Mouse (Mus musculus): ENCODE results near the gene Olfr1275. TPM values are rescaled to one million over a fixed set of nuclear protein-coding genes. Genes with fewer than 3 reads are reported as not detected.

Gene Olfr1275
- total RNA-seq (2021) = not detected
- long read RNA-seq, experiment 1 = 0 reads
- long read RNA-seq, experiment 2 = 0 reads

GRCm38 (mm10) chr2:111235186-111235585, at the start of gene Olfr1275:
Olfr1275 (minus strand) TSS chr2:111235286.
- no peak for DNase-seq (ENCODE audit: extremely low spot score in 1 of 2, low spot score in 2 of 2)
- intact Hi-C loops (cut with DNase I) = no loop called here
- TF ChIP-seq CTCF (IDR thresholded peaks at IDR 0.05) = no peak
- Histone ChIP-seq H3K27ac (no peak within 1 kb of the TSS), H3K4me3 (no peak within 1 kb of the TSS)

GRCm38 (mm10) chr2:111274006-111274405, 38.9 kb upstream of the Olfr1275 start, which contains the start of gene Olfr1277:
Olfr1277 (minus strand) TSS chr2:111274106.
- no peak for DNase-seq (ENCODE audit: extremely low spot score in 1 of 2, low spot score in 2 of 2)
- intact Hi-C loops (cut with DNase I) = no loop called here
- H3K4me3 ChIP-seq = no peak within 1 kb of the TSS
- no peak within 1 kb of the TSS for H3K27ac ChIP-seq
- TF ChIP-seq CTCF (IDR thresholded peaks at IDR 0.05) = no peak

- Histone ChIP-seq H3K27ac (no peak within 1 kb of the TSS), H3K4me3 (no peak within 1 kb of the TSS)
- no peak for TF ChIP-seq CTCF (IDR thresholded peaks at IDR 0.05)
- intact Hi-C loops (cut with DNase I) = no loop called here
- no peak for DNase-seq (ENCODE audit: extremely low spot score in 1 of 2, low spot score in 2 of 2)
Observed at GRCm38 (mm10) chr2:111254216-111254615, 19.1 kb upstream of the Olfr1275 start, which contains the start of gene Olfr1276. Olfr1276 (plus strand) TSS chr2:111254516.

- Histone ChIP-seq H3K27ac (no peak within 1 kb of the TSS), H3K4me3 (no peak within 1 kb of the TSS)
- TF ChIP-seq CTCF (IDR thresholded peaks at IDR 0.05) = no peak
- intact Hi-C loops (cut with DNase I) = no loop called here
- DNase-seq (ENCODE audit: extremely low spot score in 1 of 2, low spot score in 2 of 2) = no peak
Observed at GRCm38 (mm10) chr2:111229502-111229901, 5.6 kb downstream of the Olfr1275 start, which contains the start of gene 4930430A15Rik. 4930430A15Rik (minus strand) TSS chr2:111229602.

GRCm38 (mm10) chr2:111182068-111182467, 53.0 kb downstream of the Olfr1275 start:
- Histone ChIP-seq H3K27ac (no peak overlapping the region), H3K4me3 (no peak overlapping the region)
- intact Hi-C loops (cut with DNase I) = no loop called here
- DNase-seq (ENCODE audit: extremely low spot score in 1 of 2, low spot score in 2 of 2) = no peak
- no peak for TF ChIP-seq CTCF (IDR thresholded peaks at IDR 0.05)

Other genes starting within 250 kb of the Olfr1275 start
- not detected for gene Gm13941, start 129.3 kb downstream of the Olfr1275 start, total RNA-seq (2021)
- gene Gm15130, start 82.3 kb downstream of the Olfr1275 start, total RNA-seq (2021) = not detected
- not detected for gene 4930430A15Rik, start 5.7 kb downstream of the Olfr1275 start, total RNA-seq (2021)
- not detected for gene Olfr1276, start 19.2 kb upstream of the Olfr1275 start, total RNA-seq (2021)
- not detected for gene Olfr1277, start 38.8 kb upstream of the Olfr1275 start, total RNA-seq (2021)
- not detected for gene Olfr1278, start 54.9 kb upstream of the Olfr1275 start, total RNA-seq (2021)
- not detected for gene Olfr1279, start 65.3 kb upstream of the Olfr1275 start, total RNA-seq (2021)
- not detected for gene Olfr1280, start 78.7 kb upstream of the Olfr1275 start, total RNA-seq (2021)
- not detected for gene Olfr1281, start 91.2 kb upstream of the Olfr1275 start, total RNA-seq (2021)
- gene Olfr1282, start 100.8 kb upstream of the Olfr1275 start, total RNA-seq (2021) = not detected
- gene Olfr1283, start 131.5 kb upstream of the Olfr1275 start, total RNA-seq (2021) = not detected
- gene Olfr1284, start 140.2 kb upstream of the Olfr1275 start, total RNA-seq (2021) = not detected
- gene Olfr1286, start 187.8 kb upstream of the Olfr1275 start, total RNA-seq (2021) = not detected
- gene Olfr1287, start 213.9 kb upstream of the Olfr1275 start, total RNA-seq (2021) = not detected
- gene Olfr1288, start 238.8 kb upstream of the Olfr1275 start, total RNA-seq (2021) = not detected
- gene Olfr1289, start 245.5 kb upstream of the Olfr1275 start, total RNA-seq (2021) = not detected